Mouse (Mus musculus) lung, postnatal 0 days (tissue): Measurements from ENCODE around the gene Trpc5.

Experiments used
- CTCF ChIP-seq: IDR thresholded peaks from 2 replicates; pipeline ENCODE4 v1.5.1; 2016; ENCODE audit warnings: antibody characterized with exemption, mild to moderate bottlenecking
- EP300 ChIP-seq: IDR thresholded peaks from 2 replicates; pipeline ENCODE4 v1.6.1; 2016; ENCODE audit warnings: antibody characterized with exemption, mild to moderate bottlenecking, control low read depth

- TF ChIP-seq CTCF (no peak), EP300 (no peak)
These were observed 161.9 kb downstream of the Trpc5 start for GRCm38 (mm10) chrX:144526042-144526441.
